Mouse (Mus musculus) kidney, embryonic 16.5 days (tissue): Measurements from ENCODE around the gene Casr. TPM values are rescaled to one million over a fixed set of nuclear protein-coding genes. Genes with fewer than 3 reads are reported as not detected.

Experiments used
- ATAC-seq: fragments of 200-750 bp; cut with Nextera tagmentation; 2 replicates; pipeline ENCODE4 v1.8.0; 2017; ENCODE audit warnings: moderate TSS enrichment; ENCODE audit not compliant: low FRiP score, low TSS enrichment
- H3K27ac ChIP-seq: fragments of 300-500 bp; sonication (generic); 2 replicates; pipeline ENCODE4 v1.5.1; 2014; ENCODE audit warnings: low read length
- H3K27me3 ChIP-seq: fragments of 300-500 bp; sonication (generic); 2 replicates; pipeline ENCODE4 v1.6.1; 2014; ENCODE audit warnings: low read length, control low read depth, mixed read lengths; ENCODE audit not compliant: insufficient read depth
- H3K36me3 ChIP-seq: fragments of 300-500 bp; sonication (generic); 2 replicates; pipeline ENCODE4 v1.6.1; 2014; ENCODE audit warnings: low read length, control low read depth, mixed read lengths; ENCODE audit not compliant: insufficient read depth
- H3K4me1 ChIP-seq: fragments of 300-500 bp; sonication (generic); 2 replicates; pipeline ENCODE4 v1.6.1; 2014; ENCODE audit warnings: low read length, control low read depth, mixed read lengths; ENCODE audit not compliant: insufficient read depth
- H3K4me2 ChIP-seq: fragments of 300-500 bp; sonication (generic); replicated peaks from 2 replicates; pipeline ENCODE4 v1.6.1; 2014; ENCODE audit warnings: low read depth, low read length
- H3K4me3 ChIP-seq: fragments of 300-500 bp; sonication (generic); 2 replicates; pipeline ENCODE4 v1.5.1; 2014; ENCODE audit warnings: mild to moderate bottlenecking, low read length
- H3K9ac ChIP-seq: fragments of 300-500 bp; sonication (generic); replicated peaks from 2 replicates; pipeline ENCODE4 v1.6.1; 2014; ENCODE audit warnings: low read length
- H3K9me3 ChIP-seq: fragments of 300-500 bp; sonication (generic); 2 replicates; pipeline ENCODE4 v1.6.1; 2016; ENCODE audit warnings: low read length, control low read depth
- WGBS: fragments of 180-500 bp; shearing (Covaris S2); extraction: QIAGEN DNeasy Blood & Tissue Kit; methylation state at CpG from one replicate; pipeline ENCODE4 v1.1.7; 2014; 5-methylcytosine and 5-hydroxymethylcytosine counted together
- polyA plus RNA-seq: library from polyadenylated mRNA; unstranded; fragments of >200 nt; fragmentation: Nextera tagmentation; extraction: Ambion mirVana; gene quantifications from 2 replicates; pipeline ENCODE4 v1.2.1, GENCODE M21; 2015

Gene Casr
- polyA plus RNA-seq, 1 experiment from 2014 or later, result 1.3 TPM

GRCm38 (mm10) chr16:36528822-36529221 is 33.1 kb downstream of the Casr start:
- no peak overlapping the region for H3K4me3 ChIP-seq
- no peak overlapping the region for H3K27ac ChIP-seq
- WGBS, result 44% methylated on average over 3 of the region's 3 CpGs
- no peaks in the 10 kb centered on the region for H3K9me3 ChIP-seq
- no peak overlapping the region for H3K4me2 ChIP-seq
- peaks cover 25% of the 10 kb centered on the region for H3K4me1 ChIP-seq
- ATAC-seq, result no peak
- H3K9ac ChIP-seq, result no peak overlapping the region
- no peaks in the 10 kb centered on the region for H3K27me3 ChIP-seq
- H3K36me3 ChIP-seq, result no peaks in the 10 kb centered on the region

- Histone ChIP-seq H3K27me3 (no peaks in the 10 kb centered on the region), H3K36me3 (no peaks in the 10 kb centered on the region), H3K9me3 (no peaks in the 10 kb centered on the region), H3K27ac (peak overlapping the region; percentile 13; the same call in 1 of the 2 replicates), H3K4me1 (peaks cover 8% of the 10 kb centered on the region), H3K4me2 (no peak overlapping the region), H3K4me3 (no peak overlapping the region), H3K9ac (no peak overlapping the region)
- ATAC-seq, result peak; percentile 62
- 31% methylated on average over 6 of the region's 6 CpGs for WGBS
Measured at GRCm38 (mm10) chr16:36526596-36527282, 35.2 kb downstream of the Casr start.

- Histone ChIP-seq H3K27me3 (no peaks in the 10 kb centered on the region), H3K4me2 (no peak overlapping the region), H3K9me3 (no peaks in the 10 kb centered on the region), H3K27ac (no peak overlapping the region), H3K4me1 (peaks cover 5% of the 10 kb centered on the region), H3K9ac (no peak overlapping the region; the same call in 1 of the 2 replicates), H3K4me3 (no peak overlapping the region), H3K36me3 (no peaks in the 10 kb centered on the region)
- WGBS, result 37% methylated on average over 5 of the region's 5 CpGs
- peak; percentile 75; the same call in 1 of the 2 replicates for ATAC-seq
Measured at GRCm38 (mm10) chr16:36523095-36523494, 38.8 kb downstream of the Casr start.

GRCm38 (mm10) chr16:36516355-36516754 is 45.6 kb downstream of the Casr start:
- ATAC-seq, result no peak
- Histone ChIP-seq H3K4me3 (no peak overlapping the region), H3K4me2 (no peak overlapping the region), H3K27ac (no peak overlapping the region), H3K27me3 (no peaks in the 10 kb centered on the region), H3K9me3 (no peaks in the 10 kb centered on the region), H3K9ac (no peak overlapping the region), H3K4me1 (no peaks in the 10 kb centered on the region), H3K36me3 (no peaks in the 10 kb centered on the region)
- 77% methylated on average over 2 of the region's 2 CpGs for WGBS

- Histone ChIP-seq H3K36me3 (no peaks in the 10 kb centered on the region), H3K4me3 (no peak overlapping the region), H3K9ac (no peak overlapping the region), H3K27me3 (no peaks in the 10 kb centered on the region), H3K4me1 (no peaks in the 10 kb centered on the region), H3K9me3 (no peaks in the 10 kb centered on the region), H3K4me2 (no peak overlapping the region), H3K27ac (no peak overlapping the region)
- 75% methylated on average over 5 of the region's 5 CpGs for WGBS
- ATAC-seq, result no peak
Measured at GRCm38 (mm10) chr16:36507300-36507699, 54.6 kb downstream of the Casr start.

GRCm38 (mm10) chr16:36506827-36507226 is 55.1 kb downstream of the Casr start:
- H3K27me3 ChIP-seq, result no peaks in the 10 kb centered on the region
- H3K4me2 ChIP-seq, result no peak overlapping the region
- H3K4me3 ChIP-seq, result no peak overlapping the region
- H3K9me3 ChIP-seq, result no peaks in the 10 kb centered on the region
- no peaks in the 10 kb centered on the region for H3K4me1 ChIP-seq
- no peak for ATAC-seq
- no peaks in the 10 kb centered on the region for H3K36me3 ChIP-seq
- H3K27ac ChIP-seq, result no peak overlapping the region
- H3K9ac ChIP-seq, result no peak overlapping the region

- no peak overlapping the region for H3K4me3 ChIP-seq
- no peaks in the 10 kb centered on the region for H3K4me1 ChIP-seq
- ATAC-seq, result no peak
- H3K9ac ChIP-seq, result no peak overlapping the region
- H3K9me3 ChIP-seq, result no peaks in the 10 kb centered on the region
- no peaks in the 10 kb centered on the region for H3K27me3 ChIP-seq
- WGBS, result 52% methylated on average over 4 of the region's 4 CpGs
- no peaks in the 10 kb centered on the region for H3K36me3 ChIP-seq
- no peak overlapping the region for H3K27ac ChIP-seq
- no peak overlapping the region for H3K4me2 ChIP-seq
Measured at GRCm38 (mm10) chr16:36505913-36506312, 56.0 kb downstream of the Casr start.

GRCm38 (mm10) chr16:36505134-36505533 is 56.8 kb downstream of the Casr start:
- 81% methylated on average over 3 of the region's 3 CpGs for WGBS
- ATAC-seq, result no peak
- Histone ChIP-seq H3K36me3 (no peaks in the 10 kb centered on the region), H3K27ac (no peak overlapping the region), H3K27me3 (no peaks in the 10 kb centered on the region), H3K4me2 (no peak overlapping the region), H3K4me3 (no peak overlapping the region), H3K9ac (no peak overlapping the region), H3K4me1 (no peaks in the 10 kb centered on the region), H3K9me3 (no peaks in the 10 kb centered on the region)

- Histone ChIP-seq H3K4me1 (no peaks in the 10 kb centered on the region), H3K9me3 (no peaks in the 10 kb centered on the region), H3K27ac (no peak overlapping the region), H3K9ac (no peak overlapping the region), H3K4me3 (no peak overlapping the region), H3K36me3 (no peaks in the 10 kb centered on the region), H3K4me2 (no peak overlapping the region), H3K27me3 (no peaks in the 10 kb centered on the region)
- WGBS, result 79% methylated on average over 2 of the region's 2 CpGs
- no peak for ATAC-seq
Measured at GRCm38 (mm10) chr16:36502286-36502685, 59.7 kb downstream of the Casr start.

GRCm38 (mm10) chr16:36492420-36492819 is 69.5 kb downstream of the Casr start:
- no peak for ATAC-seq
- no peak overlapping the region for H3K4me2 ChIP-seq
- H3K4me3 ChIP-seq, result no peak overlapping the region
- H3K36me3 ChIP-seq, result no peaks in the 10 kb centered on the region
- no peaks in the 10 kb centered on the region for H3K27me3 ChIP-seq
- no peaks in the 10 kb centered on the region for H3K9me3 ChIP-seq
- 48% methylated on average over 1 of the region's 1 CpGs for WGBS
- peaks cover 8% of the 10 kb centered on the region; the same call in 1 of the 2 replicates for H3K4me1 ChIP-seq
- no peak overlapping the region for H3K9ac ChIP-seq
- H3K27ac ChIP-seq, result no peak overlapping the region
